Mouse (Mus musculus) midbrain, embryonic 11.5 days (tissue): ENCODE measurements around the gene Myof. TPM values are rescaled to one million over a fixed set of nuclear protein-coding genes. Genes with fewer than 3 reads are reported as not detected.

Source experiments
- ATAC-seq: fragments of 200-750 bp; cut with Nextera tagmentation; 2 replicates; pipeline ENCODE4 v1.8.0; 2017; ENCODE audit warnings: moderate TSS enrichment, moderate library complexity; ENCODE audit not compliant: low FRiP score
- DNase-seq: peaks from one replicate; pipeline ENCODE4 v3.0.0; 2015; ENCODE audit warnings: low spot score; ENCODE audit errors: missing footprints
- H3K27ac ChIP-seq: fragments of 300-500 bp; sonication (generic); 2 replicates; pipeline ENCODE4 v1.5.1; 2014; ENCODE audit warnings: low read depth, low read length
- H3K27me3 ChIP-seq: fragments of 300-500 bp; sonication (generic); 2 replicates; pipeline ENCODE4 v1.6.1; 2014; ENCODE audit warnings: mild to moderate bottlenecking, low read length, moderate library complexity, mixed read lengths; ENCODE audit not compliant: control insufficient read depth, insufficient read depth
- H3K36me3 ChIP-seq: fragments of 300-500 bp; sonication (generic); 2 replicates; pipeline ENCODE4 v1.6.1; 2014; ENCODE audit warnings: mild to moderate bottlenecking, low read length, moderate library complexity, mixed read lengths; ENCODE audit not compliant: control insufficient read depth, insufficient read depth
- H3K4me1 ChIP-seq: fragments of 300-500 bp; sonication (generic); 2 replicates; pipeline ENCODE4 v1.6.1; 2014; ENCODE audit warnings: low read length; ENCODE audit not compliant: control insufficient read depth, insufficient read depth
- H3K4me2 ChIP-seq: fragments of 300-500 bp; sonication (generic); 2 replicates; pipeline ENCODE4 v1.6.1; 2014; ENCODE audit warnings: mild to moderate bottlenecking, moderate library complexity
- H3K4me3 ChIP-seq: fragments of 300-500 bp; sonication (generic); 2 replicates; pipeline ENCODE4 v1.5.1; 2014; ENCODE audit warnings: low read depth, low read length
- H3K9ac ChIP-seq: fragments of 300-500 bp; sonication (generic); 2 replicates; pipeline ENCODE4 v1.6.1; 2014; ENCODE audit warnings: low read length
- H3K9me3 ChIP-seq: fragments of 300-500 bp; sonication (generic); 2 replicates; pipeline ENCODE4 v1.6.1; 2016; ENCODE audit warnings: low read length; ENCODE audit not compliant: control insufficient read depth
- WGBS: fragments of 180-500 bp; shearing (Covaris S2); extraction: QIAGEN DNeasy Blood & Tissue Kit; methylation state at CpG from one replicate; pipeline ENCODE4 v1.1.7; 2014; 5-methylcytosine and 5-hydroxymethylcytosine counted together
- polyA plus RNA-seq: library from polyadenylated mRNA; unstranded; fragments of >200 nt; fragmentation: Nextera tagmentation; extraction: Ambion mirVana; gene quantifications from 2 replicates; pipeline ENCODE4 v1.2.1, GENCODE M21; 2014

Myof gene
- polyA plus RNA-seq, 1 experiment from 2014 or later, result 3.3 TPM

DNA sequence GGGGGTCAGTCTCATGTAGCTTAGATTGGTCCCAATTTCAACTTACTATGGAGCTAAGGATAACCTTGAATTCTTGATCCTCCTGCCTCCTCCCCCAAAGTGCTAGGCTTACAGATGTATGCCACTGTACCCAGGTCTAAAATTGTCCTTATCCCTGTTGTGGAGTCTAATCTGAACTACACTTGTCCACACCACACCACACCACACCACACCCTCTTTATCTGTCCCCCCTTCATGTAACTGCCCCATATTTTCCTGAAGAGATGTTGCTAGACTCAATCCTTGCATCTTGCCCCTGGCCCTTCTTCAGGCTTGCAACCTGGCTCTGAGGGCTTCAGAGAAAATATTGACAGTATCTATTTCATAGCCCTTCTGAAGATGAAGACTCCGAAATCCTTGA, 169.9 kb downstream of the Myof start:
- WGBS, result 96% methylated on average over 1 of the region's 1 CpGs
- Histone ChIP-seq H3K9ac (no peak overlapping the region), H3K9me3 (no peaks in the 10 kb centered on the region), H3K36me3 (no peaks in the 10 kb centered on the region), H3K4me1 (peaks cover 7% of the 10 kb centered on the region; the same call in 1 of the 2 replicates), H3K27ac (no peak overlapping the region), H3K4me3 (no peak overlapping the region), H3K4me2 (no peak overlapping the region), H3K27me3 (peaks cover 26% of the 10 kb centered on the region)
- DNase-seq (no peak), ATAC-seq (no peak)

DNA sequence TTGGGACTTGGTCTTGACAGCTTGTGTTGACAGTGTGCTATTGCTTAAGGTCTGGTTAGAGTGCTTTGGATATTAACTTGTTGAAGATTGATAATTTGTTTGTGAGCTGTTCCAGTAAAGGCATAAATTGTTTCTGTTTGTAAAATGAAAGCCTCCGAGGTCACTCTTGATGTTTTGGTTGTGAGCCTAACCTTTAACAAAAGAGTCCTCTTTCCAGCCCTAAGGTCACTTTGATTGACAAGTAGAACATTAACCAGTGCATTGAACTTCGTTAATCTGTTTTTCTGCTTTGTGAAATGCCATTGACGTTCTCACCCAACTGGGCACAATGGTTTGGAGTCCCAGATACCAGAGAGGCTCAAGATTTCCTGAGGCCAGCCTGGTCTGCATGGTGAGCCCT, 175.8 kb downstream of the Myof start:
- Histone ChIP-seq H3K4me1 (no peaks in the 10 kb centered on the region), H3K36me3 (no peaks in the 10 kb centered on the region), H3K27ac (no peak overlapping the region), H3K9ac (no peak overlapping the region), H3K27me3 (no peaks in the 10 kb centered on the region), H3K9me3 (no peaks in the 10 kb centered on the region), H3K4me3 (no peak overlapping the region), H3K4me2 (no peak overlapping the region)
- DNase-seq (no peak), ATAC-seq (no peak)
- 48% methylated on average over 3 of the region's 3 CpGs for WGBS

DNA sequence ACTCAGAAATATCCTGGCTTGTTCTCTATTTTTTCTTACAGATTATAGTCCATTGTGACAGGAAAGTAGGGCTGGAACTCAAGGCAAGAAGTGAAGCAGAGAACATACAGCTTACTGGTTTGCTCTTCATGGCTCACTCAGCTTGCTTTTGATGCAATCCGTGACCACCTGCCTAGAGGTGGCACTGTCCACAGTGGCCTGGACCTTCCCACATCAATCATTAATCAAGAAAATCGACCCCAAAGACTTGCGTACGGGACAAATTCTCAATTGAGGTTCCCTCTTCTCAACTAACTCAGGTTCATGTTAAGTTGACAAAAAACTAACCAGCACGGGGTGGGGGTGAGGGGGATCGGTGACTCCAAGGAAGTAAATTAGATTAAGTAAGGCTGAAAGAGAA, 176.4 kb downstream of the Myof start:
- Histone ChIP-seq H3K27ac (no peak overlapping the region), H3K27me3 (no peaks in the 10 kb centered on the region), H3K9me3 (no peaks in the 10 kb centered on the region), H3K4me2 (no peak overlapping the region), H3K4me1 (no peaks in the 10 kb centered on the region), H3K4me3 (no peak overlapping the region), H3K36me3 (no peaks in the 10 kb centered on the region), H3K9ac (no peak overlapping the region)
- ATAC-seq (no peak), DNase-seq (no peak)
- WGBS, result 88% methylated on average over 6 of the region's 6 CpGs

DNA sequence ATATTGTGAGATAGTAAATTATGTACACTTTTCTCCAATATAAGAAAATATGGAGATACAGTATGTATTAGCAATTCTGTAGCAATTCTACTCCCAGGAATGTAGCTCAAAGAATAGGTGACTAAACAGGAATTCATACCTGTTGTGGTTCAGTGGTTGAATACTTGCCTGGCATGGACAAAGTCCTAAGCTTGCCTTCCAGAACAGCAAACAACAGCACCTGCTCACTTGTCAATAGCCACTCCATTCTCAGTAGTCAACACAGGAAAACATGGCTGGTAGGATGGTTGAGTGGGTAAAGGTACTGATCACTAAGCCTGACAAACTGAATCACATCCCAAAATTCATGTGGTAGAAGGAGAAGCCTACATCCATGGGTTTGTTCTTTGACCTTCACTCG, 182.2 kb downstream of the Myof start:
- WGBS, result 86% methylated on average over 1 of the region's 1 CpGs
- Histone ChIP-seq H3K36me3 (no peaks in the 10 kb centered on the region), H3K9me3 (no peaks in the 10 kb centered on the region), H3K27me3 (no peaks in the 10 kb centered on the region), H3K4me1 (no peaks in the 10 kb centered on the region), H3K4me3 (no peak overlapping the region), H3K9ac (no peak overlapping the region), H3K4me2 (no peak overlapping the region), H3K27ac (no peak overlapping the region)
- ATAC-seq, result no peak
- no peak for DNase-seq

DNA sequence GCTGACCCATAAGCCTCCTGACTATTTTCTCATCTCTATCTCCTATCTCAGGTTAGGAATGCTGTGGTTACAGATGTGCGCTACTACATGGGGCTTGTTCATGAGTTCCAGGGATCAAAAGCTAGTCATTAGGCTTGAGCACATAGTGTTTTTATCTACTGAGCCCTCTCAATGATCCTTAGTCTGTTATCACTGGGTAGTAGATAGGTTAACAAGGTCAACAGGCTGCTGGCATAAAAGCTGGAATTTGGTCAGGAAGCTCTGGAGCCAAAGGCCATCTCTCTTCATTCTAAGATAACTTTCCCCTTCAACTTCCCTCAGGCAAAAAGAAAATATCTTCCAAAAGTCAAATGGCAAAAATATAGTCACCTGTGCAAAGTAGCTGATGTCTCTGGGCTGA, 183.1 kb downstream of the Myof start:
- ATAC-seq (no peak), DNase-seq (no peak)
- no peak overlapping the region for H3K27ac ChIP-seq
- no peaks in the 10 kb centered on the region for H3K9me3 ChIP-seq
- H3K4me3 ChIP-seq, result no peak overlapping the region
- no peaks in the 10 kb centered on the region for H3K27me3 ChIP-seq
- H3K4me1 ChIP-seq, result no peaks in the 10 kb centered on the region
- no peak overlapping the region for H3K4me2 ChIP-seq
- H3K9ac ChIP-seq, result no peak overlapping the region
- no peaks in the 10 kb centered on the region for H3K36me3 ChIP-seq
- WGBS, result 96% methylated on average over 1 of the region's 1 CpGs

DNA sequence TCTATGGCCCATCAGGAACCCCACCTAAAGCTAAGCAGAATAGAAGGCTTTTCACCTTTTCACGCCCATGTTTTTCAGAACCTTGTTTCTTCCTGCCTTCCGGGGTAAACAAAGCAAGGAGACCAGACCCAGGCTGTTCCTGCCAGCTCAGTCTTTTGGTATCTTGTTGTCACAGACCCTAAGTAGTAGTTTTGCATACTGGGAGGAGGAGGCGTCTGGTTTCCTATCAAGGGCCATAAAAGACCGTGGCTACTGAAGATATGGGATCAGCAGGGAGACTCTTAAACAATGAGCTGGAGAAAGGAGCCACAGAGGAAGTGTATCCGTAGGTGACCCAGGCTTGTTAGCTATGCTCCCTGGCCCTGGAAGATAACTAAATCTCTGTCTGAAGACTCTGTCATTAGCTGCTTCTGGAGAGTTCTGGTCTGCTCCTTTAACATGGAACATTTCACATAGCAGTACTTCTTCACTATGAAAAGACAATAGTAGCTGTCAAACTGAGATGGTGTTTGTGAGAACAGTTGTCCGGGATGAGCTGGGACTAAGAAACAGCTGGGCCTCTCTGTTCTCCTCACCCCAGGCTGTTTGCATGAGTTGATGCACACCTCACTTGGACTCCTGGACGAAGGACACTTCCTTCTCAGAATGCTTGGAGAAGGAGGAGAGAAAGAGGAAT, 184.8 kb downstream of the Myof start:
- Histone ChIP-seq H3K4me2 (no peak overlapping the region), H3K27ac (no peak overlapping the region), H3K36me3 (no peaks in the 10 kb centered on the region), H3K4me3 (no peak overlapping the region), H3K9me3 (no peaks in the 10 kb centered on the region), H3K4me1 (no peaks in the 10 kb centered on the region), H3K27me3 (no peaks in the 10 kb centered on the region), H3K9ac (no peak overlapping the region)
- ATAC-seq (no peak), DNase-seq (no peak)
- WGBS, result 63% methylated on average over 7 of the region's 7 CpGs

DNA sequence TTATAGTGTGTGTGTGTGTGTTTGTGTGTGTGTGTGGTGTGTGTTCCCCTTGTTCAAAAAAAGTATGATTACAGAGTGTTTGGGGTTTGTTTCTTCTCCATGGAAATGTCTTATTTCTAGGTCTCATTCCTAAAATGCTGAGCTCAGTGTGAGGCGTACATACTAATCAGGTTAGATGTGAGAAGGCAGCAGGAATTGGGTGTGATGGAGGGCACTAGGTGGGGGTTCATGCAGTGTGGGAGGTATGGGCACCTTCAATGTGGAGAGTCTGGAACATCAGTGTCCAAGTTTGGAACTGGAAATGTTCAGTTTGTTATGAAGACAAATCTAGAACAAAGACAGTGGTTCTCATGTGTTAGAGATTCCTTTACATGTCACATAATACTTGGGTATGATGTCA, 191.3 kb downstream of the Myof start:
- H3K36me3 ChIP-seq, result no peaks in the 10 kb centered on the region
- DNase-seq (no peak), ATAC-seq (no peak)
- no peak overlapping the region for H3K4me2 ChIP-seq
- no peaks in the 10 kb centered on the region for H3K4me1 ChIP-seq
- H3K27me3 ChIP-seq, result no peaks in the 10 kb centered on the region
- H3K9ac ChIP-seq, result no peak overlapping the region
- no peaks in the 10 kb centered on the region for H3K9me3 ChIP-seq
- WGBS, result 83% methylated on average over 1 of the region's 1 CpGs
- no peak overlapping the region for H3K27ac ChIP-seq
- H3K4me3 ChIP-seq, result no peak overlapping the region

DNA sequence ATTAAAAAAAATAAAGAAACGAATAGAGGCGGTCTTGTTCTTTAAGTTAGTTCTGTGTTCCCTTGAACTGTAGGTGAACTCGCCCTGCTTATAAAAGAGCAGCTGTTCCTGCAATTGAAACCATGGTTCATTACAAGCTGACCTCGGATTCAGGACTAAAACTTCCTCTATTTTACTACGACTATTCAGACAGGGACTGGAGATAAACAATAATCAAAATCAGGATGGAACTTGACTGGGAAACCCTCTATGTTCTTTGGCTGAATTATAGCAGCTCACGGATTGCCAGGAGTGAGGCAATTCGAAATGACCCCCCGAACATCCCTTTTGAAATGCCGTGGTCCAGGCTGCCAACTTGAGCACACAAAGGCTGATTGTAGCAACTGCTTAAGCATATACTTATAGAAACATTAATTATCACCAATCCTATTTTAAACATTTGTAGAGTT, 191.8 kb downstream of the Myof start:
- Histone ChIP-seq H3K4me2 (no peak overlapping the region), H3K27ac (no peak overlapping the region), H3K4me3 (no peak overlapping the region), H3K9ac (no peak overlapping the region), H3K27me3 (no peaks in the 10 kb centered on the region), H3K36me3 (no peaks in the 10 kb centered on the region), H3K9me3 (no peaks in the 10 kb centered on the region), H3K4me1 (no peaks in the 10 kb centered on the region)
- no peak for ATAC-seq
- 70% methylated on average over 9 of the region's 9 CpGs for WGBS
- no peak for DNase-seq
